Mouse (Mus musculus): ENCODE measurements at regions not wholly inside any gene's neighbourhood (a gene's known extent, or its start where the extent isn't known, plus 50 kb on each side); places are given as distances from the start of the nearest gene placed in this dataset.

GRCm38 (mm10) chr12:15566785-15567109, 250.0 kb downstream of the Trib2 start:
- TF ChIP-seq POLR2A (IDR thresholded peaks at IDR 0.05; ENCODE audit: extremely low read depth, insufficient read depth, low read length) (no peak), CTCF (IDR thresholded peaks at IDR 0.05; ENCODE audit: low read depth, low read length) (no peak)

Data from liver, adult 2 months (tissue).